Mouse (Mus musculus) midbrain, embryonic 14.5 days (tissue): Measurements from ENCODE around the gene Nefh. TPM values are rescaled to one million over a fixed set of nuclear protein-coding genes. Genes with fewer than 3 reads are reported as not detected.
A peak's percentile ranks its signal among the peaks of the same experiment; 100 is the strongest.

Experiments used
- ATAC-seq: fragments of 200-750 bp; cut with Nextera tagmentation; 2 replicates; pipeline ENCODE4 v1.8.0; 2017; ENCODE audit warnings: moderate number of reproducible peaks, moderate library complexity; ENCODE audit not compliant: low FRiP score, low TSS enrichment
- DNase-seq: peaks from one replicate; pipeline ENCODE4 v3.0.0-alpha.2; 2015
- H3K27ac ChIP-seq: fragments of 300-500 bp; sonication (generic); replicated peaks from 2 replicates; pipeline ENCODE4 v1.5.1; 2014; ENCODE audit warnings: mild to moderate bottlenecking, low read depth, low read length, moderate library complexity
- H3K27me3 ChIP-seq: fragments of 300-500 bp; sonication (generic); 2 replicates; pipeline ENCODE4 v1.6.1; 2014; ENCODE audit warnings: low read length, control low read depth, mixed read lengths; ENCODE audit not compliant: control insufficient read depth, insufficient read depth
- H3K36me3 ChIP-seq: fragments of 300-500 bp; sonication (generic); 2 replicates; pipeline ENCODE4 v1.6.1; 2014; ENCODE audit warnings: low read length, control low read depth; ENCODE audit not compliant: control insufficient read depth, insufficient read depth
- H3K4me1 ChIP-seq: fragments of 300-500 bp; sonication (generic); 2 replicates; pipeline ENCODE4 v1.6.1; 2014; ENCODE audit warnings: mild to moderate bottlenecking, antibody characterized with exemption, low read length, control low read depth; ENCODE audit not compliant: control insufficient read depth, insufficient read depth
- H3K4me2 ChIP-seq: fragments of 300-500 bp; sonication (generic); 2 replicates; pipeline ENCODE4 v1.6.1; 2014; ENCODE audit warnings: mild to moderate bottlenecking, low read length, moderate library complexity
- H3K4me3 ChIP-seq: fragments of 300-500 bp; sonication (generic); replicated peaks from 2 replicates; pipeline ENCODE4 v1.5.1; 2014; ENCODE audit warnings: low read depth, low read length
- H3K9ac ChIP-seq: fragments of 300-500 bp; sonication (generic); replicated peaks from 2 replicates; pipeline ENCODE4 v1.6.1; 2014; ENCODE audit warnings: mild to moderate bottlenecking, low read length, moderate library complexity
- H3K9me3 ChIP-seq: fragments of 300-500 bp; sonication (generic); 2 replicates; pipeline ENCODE4 v1.6.1; 2016; ENCODE audit warnings: low read length, control low read depth, mixed read lengths; ENCODE audit not compliant: control insufficient read depth
- WGBS: fragments of 180-500 bp; shearing (Covaris S2); extraction: QIAGEN DNeasy Blood & Tissue Kit; methylation state at CpG from one replicate; pipeline ENCODE4 v1.1.7; 2014; 5-methylcytosine and 5-hydroxymethylcytosine counted together
- polyA plus RNA-seq: library from polyadenylated mRNA; unstranded; fragments of >200 nt; fragmentation: Nextera tagmentation; extraction: Ambion mirVana; gene quantifications from 2 replicates; pipeline ENCODE4 v1.2.1, GENCODE M21; 2014

Gene Nefh
- 3.2 and 3.5 TPM in 2 replicates for polyA plus RNA-seq

- Histone ChIP-seq H3K9ac (peak within 1 kb of the TSS; percentile 76), H3K4me3 (peak within 1 kb of the TSS; percentile 67), H3K27ac (peak within 1 kb of the TSS; percentile 92), H3K4me2 (peak within 1 kb of the TSS; percentile 83), H3K9me3 (no peaks in the 10 kb centered on the region), H3K27me3 (peaks cover 73% of the 10 kb centered on the region), H3K36me3 (0 out of 2 replicates have a peak, but pooled peaks cover 3% of the 10 kb centered on the region), H3K4me1 (peaks cover 15% of the 10 kb centered on the region)
- DNase-seq: no peak
- WGBS: under 1% methylated on average over 38 of the region's 41 CpGs
- peak; percentile 26 for ATAC-seq
Measured at GRCm38 (mm10) chr11:4947813-4948174, at the start of gene Nefh. Gene Nefh, minus strand, starts transcription at chr11:4948064.

- Histone ChIP-seq H3K9me3 (no peaks in the 10 kb centered on the region), H3K36me3 (peaks cover 17% of the 10 kb centered on the region; the same call in 1 of the 2 replicates), H3K4me2 (no peak overlapping the region), H3K27ac (no peak overlapping the region), H3K9ac (no peak overlapping the region), H3K27me3 (no peaks in the 10 kb centered on the region), H3K4me1 (no peaks in the 10 kb centered on the region), H3K4me3 (no peak overlapping the region)
- DNase-seq: no peak
- no peak for ATAC-seq
- 91% methylated on average over 5 of the region's 5 CpGs for WGBS
Measured at GRCm38 (mm10) chr11:4996621-4997199, 48.8 kb upstream of the Nefh start.

- Histone ChIP-seq H3K36me3 (peaks cover 14% of the 10 kb centered on the region), H3K4me3 (no peak overlapping the region), H3K9ac (no peak overlapping the region), H3K9me3 (no peaks in the 10 kb centered on the region), H3K4me1 (no peaks in the 10 kb centered on the region), H3K27me3 (no peaks in the 10 kb centered on the region), H3K27ac (no peak overlapping the region), H3K4me2 (no peak overlapping the region)
- ATAC-seq: no peak
- no peak for DNase-seq
- 88% methylated on average over 3 of the region's 3 CpGs for WGBS
Measured at GRCm38 (mm10) chr11:4995676-4996075, 47.8 kb upstream of the Nefh start.

- DNase-seq (no peak), ATAC-seq (no peak)
- Histone ChIP-seq H3K4me3 (no peak overlapping the region), H3K9ac (no peak overlapping the region), H3K4me1 (peaks cover 5% of the 10 kb centered on the region), H3K36me3 (peaks cover 12% of the 10 kb centered on the region; the same call in 1 of the 2 replicates), H3K4me2 (no peak overlapping the region), H3K27me3 (no peaks in the 10 kb centered on the region), H3K9me3 (no peaks in the 10 kb centered on the region), H3K27ac (no peak overlapping the region)
- 94% methylated on average over 2 of the region's 2 CpGs for WGBS
Measured at GRCm38 (mm10) chr11:4992471-4992870, 44.6 kb upstream of the Nefh start.

DNA sequence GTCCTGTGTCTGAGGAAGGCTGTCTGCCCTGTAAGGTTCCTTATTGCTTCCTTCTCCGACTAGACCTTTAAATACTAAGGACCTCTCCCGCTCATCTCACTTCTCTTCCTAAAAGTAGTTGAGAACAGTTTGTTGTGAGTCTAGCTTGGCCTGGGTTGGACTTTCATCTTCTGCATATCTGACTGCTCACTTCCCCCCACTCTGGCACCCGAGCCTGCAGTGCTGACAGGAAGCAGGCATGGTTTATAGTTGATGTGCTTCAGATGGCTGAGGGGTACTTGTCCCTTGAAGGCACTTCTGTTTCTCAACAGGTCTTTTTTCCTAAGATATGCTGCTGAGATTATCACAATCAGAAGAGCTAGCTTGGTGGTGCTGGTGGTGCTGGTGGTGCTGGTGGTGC, 41.3 kb upstream of the Nefh start:
- DNase-seq (no peak), ATAC-seq (no peak)
- H3K4me1 ChIP-seq: peaks cover 12% of the 10 kb centered on the region
- no peaks in the 10 kb centered on the region for H3K9me3 ChIP-seq
- WGBS: 91% methylated on average over 3 of the region's 3 CpGs
- no peak overlapping the region for H3K9ac ChIP-seq
- H3K27me3 ChIP-seq: no peaks in the 10 kb centered on the region
- no peak overlapping the region for H3K27ac ChIP-seq
- no peak overlapping the region for H3K4me2 ChIP-seq
- no peak overlapping the region for H3K4me3 ChIP-seq
- H3K36me3 ChIP-seq: peaks cover 12% of the 10 kb centered on the region; the same call in 1 of the 2 replicates

DNA sequence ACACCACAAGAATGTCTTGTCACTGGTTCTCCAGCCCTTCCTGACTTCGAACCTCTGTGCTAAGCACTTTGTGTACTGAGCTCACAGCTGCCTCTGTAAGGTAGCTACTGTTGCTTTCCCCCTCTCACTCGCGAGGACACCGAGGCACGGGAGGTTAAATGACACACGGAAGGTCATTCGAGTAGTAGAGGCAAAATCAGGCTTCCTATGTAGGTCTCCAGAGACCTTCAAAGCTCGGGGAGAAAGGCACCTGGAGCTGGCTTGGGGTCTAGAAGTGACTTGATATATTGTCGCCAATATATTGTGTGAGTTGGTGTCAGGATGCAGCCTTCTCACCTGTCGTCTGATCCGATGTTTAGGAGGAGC, 39.6 kb upstream of the Nefh start:
- H3K4me3 ChIP-seq: peak overlapping the region; percentile 73
- ATAC-seq: no peak
- 55% methylated on average over 11 of the region's 11 CpGs for WGBS
- DNase-seq: no peak
- no peaks in the 10 kb centered on the region for H3K27me3 ChIP-seq
- no peaks in the 10 kb centered on the region for H3K9me3 ChIP-seq
- peaks cover 15% of the 10 kb centered on the region for H3K4me1 ChIP-seq
- H3K27ac ChIP-seq: peak overlapping the region; percentile 45; the same call in 1 of the 2 replicates
- peak overlapping the region; percentile 78 for H3K9ac ChIP-seq
- peaks cover 12% of the 10 kb centered on the region; the same call in 1 of the 2 replicates for H3K36me3 ChIP-seq
- peak overlapping the region; percentile 88 for H3K4me2 ChIP-seq

GRCm38 (mm10) chr11:4986695-4987486, 39.0 kb upstream of the Nefh start, which contains the start of gene Ap1b1:
Gene Ap1b1, plus strand, starts transcription at chr11:4986824.
- peak within 1 kb of the TSS; percentile 45; the same call in 1 of the 2 replicates for H3K27ac ChIP-seq
- DNase-seq (peak; percentile 92), ATAC-seq (peak; percentile 92)
- H3K36me3 ChIP-seq: peaks cover 12% of the 10 kb centered on the region; the same call in 1 of the 2 replicates
- peak within 1 kb of the TSS; percentile 73 for H3K4me3 ChIP-seq
- peak within 1 kb of the TSS; percentile 88 for H3K4me2 ChIP-seq
- WGBS: 2% methylated on average over 62 of the region's 62 CpGs
- no peaks in the 10 kb centered on the region for H3K9me3 ChIP-seq
- no peaks in the 10 kb centered on the region for H3K27me3 ChIP-seq
- H3K4me1 ChIP-seq: peaks cover 15% of the 10 kb centered on the region
- peak within 1 kb of the TSS; percentile 78 for H3K9ac ChIP-seq

DNA sequence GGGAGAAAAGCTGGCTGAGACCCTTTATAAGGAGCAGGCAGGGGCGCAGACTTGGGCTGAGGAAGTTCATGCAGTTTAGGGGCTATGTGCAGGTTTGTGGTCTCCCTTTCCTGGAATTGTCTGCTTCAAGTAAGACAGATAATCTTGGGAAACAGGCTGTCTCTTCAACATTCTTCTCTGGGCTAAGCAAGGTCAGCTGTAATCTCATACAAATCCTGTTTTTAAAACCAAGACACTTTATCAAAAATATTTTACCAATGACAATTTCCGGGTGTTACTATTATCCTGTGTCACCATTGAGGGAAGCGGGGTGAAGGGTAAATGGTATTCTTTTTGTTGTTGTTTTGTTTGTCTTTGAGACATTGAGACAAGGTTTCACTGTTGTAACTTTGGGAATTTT, 36.9 kb upstream of the Nefh start:
- no peak for DNase-seq
- H3K36me3 ChIP-seq: 0 out of 2 replicates have a peak, but pooled peaks cover 6% of the 10 kb centered on the region
- no peaks in the 10 kb centered on the region for H3K9me3 ChIP-seq
- H3K27ac ChIP-seq: no peak overlapping the region
- H3K4me3 ChIP-seq: no peak overlapping the region
- WGBS: 83% methylated on average over 3 of the region's 3 CpGs
- ATAC-seq: no peak
- H3K4me1 ChIP-seq: peaks cover 15% of the 10 kb centered on the region
- H3K4me2 ChIP-seq: no peak overlapping the region
- no peaks in the 10 kb centered on the region for H3K27me3 ChIP-seq
- H3K9ac ChIP-seq: no peak overlapping the region
